Mouse (Mus musculus): ENCODE results near the gene Zcchc10.
"Not testable (repeated sequence)": the region's sequence is repeated elsewhere in the genome, so short reads cannot be mapped to it uniquely, and the experiment has no call there.

GRCm38 (mm10) chr11:53290187-53290586 is 34.3 kb upstream of the Zcchc10 start:
- TF ChIP-seq POLR2A (IDR thresholded peaks at IDR 0.05; ENCODE audit: borderline replicate concordance, low read depth, low read length); CTCF (IDR thresholded peaks at IDR 0.05; ENCODE audit: low read depth, low read length): not testable (repeated sequence)

Measured in bone marrow macrophage, adult 2 months (primary cell).